Mouse (Mus musculus): ENCODE results near the gene Zfhx3. TPM values are rescaled to one million over a fixed set of nuclear protein-coding genes. Genes with fewer than 3 reads are reported as not detected.
A peak's percentile ranks its signal among the peaks of the same experiment; 100 is the strongest.

Gene Zfhx3
- polyA plus RNA-seq, 1 experiment from 2014 or later, result 15.7 TPM

GRCm38 (mm10) chr8:108496101-108496500 lies 553.7 kb downstream of the Zfhx3 start:
- WGBS, result 59% methylated on average over 12 of the region's 12 CpGs
- Histone ChIP-seq H3K9me3 (ENCODE audit: control insufficient read depth, low read length) (no peaks in the 10 kb centered on the region), H3K36me3 (ENCODE audit: control insufficient read depth, insufficient read depth, low read length) (no peaks in the 10 kb centered on the region), H3K4me2 (ENCODE audit: low read length) (no peak overlapping the region), H3K9ac (ENCODE audit: low read length) (no peak overlapping the region), H3K4me3 (ENCODE audit: low read depth, low read length) (no peak overlapping the region), H3K27me3 (replicated peaks; ENCODE audit: control insufficient read depth, insufficient read depth, low read length) (no peaks in the 10 kb centered on the region), H3K4me1 (replicated peaks; ENCODE audit: control insufficient read depth, insufficient read depth, low read length) (no peaks in the 10 kb centered on the region), H3K27ac (ENCODE audit: low read depth) (no peak overlapping the region)
- no peak for ATAC-seq (replicated peaks; ENCODE audit: low FRiP score, low TSS enrichment, low read depth)
- no peak for DNase-seq (ENCODE audit: low spot score)

GRCm38 (mm10) chr8:108506779-108507178 lies 564.3 kb downstream of the Zfhx3 start:
- no peak overlapping the region for H3K27ac ChIP-seq (ENCODE audit: low read depth)
- no peaks in the 10 kb centered on the region for H3K9me3 ChIP-seq (ENCODE audit: control insufficient read depth, low read length)
- H3K36me3 ChIP-seq (ENCODE audit: control insufficient read depth, insufficient read depth, low read length), result no peaks in the 10 kb centered on the region
- no peak overlapping the region for H3K9ac ChIP-seq (ENCODE audit: low read length)
- DNase-seq (ENCODE audit: low spot score) (no peak), ATAC-seq (replicated peaks; ENCODE audit: low FRiP score, low TSS enrichment, low read depth) (no peak)
- H3K4me1 ChIP-seq (replicated peaks; ENCODE audit: control insufficient read depth, insufficient read depth, low read length), result no peaks in the 10 kb centered on the region
- no peak overlapping the region for H3K4me3 ChIP-seq (ENCODE audit: low read depth, low read length)
- no peaks in the 10 kb centered on the region for H3K27me3 ChIP-seq (replicated peaks; ENCODE audit: control insufficient read depth, insufficient read depth, low read length)
- no peak overlapping the region for H3K4me2 ChIP-seq (ENCODE audit: low read length)
- WGBS, result 84% methylated on average over 3 of the region's 3 CpGs

GRCm38 (mm10) chr8:108507769-108508168 lies 565.3 kb downstream of the Zfhx3 start:
- Histone ChIP-seq H3K4me2 (ENCODE audit: low read length) (no peak overlapping the region), H3K4me3 (ENCODE audit: low read depth, low read length) (no peak overlapping the region), H3K9me3 (ENCODE audit: control insufficient read depth, low read length) (no peaks in the 10 kb centered on the region), H3K36me3 (ENCODE audit: control insufficient read depth, insufficient read depth, low read length) (no peaks in the 10 kb centered on the region), H3K4me1 (replicated peaks; ENCODE audit: control insufficient read depth, insufficient read depth, low read length) (no peaks in the 10 kb centered on the region), H3K9ac (ENCODE audit: low read length) (no peak overlapping the region), H3K27ac (ENCODE audit: low read depth) (no peak overlapping the region), H3K27me3 (replicated peaks; ENCODE audit: control insufficient read depth, insufficient read depth, low read length) (no peaks in the 10 kb centered on the region)
- no peak for DNase-seq (ENCODE audit: low spot score)
- 80% methylated on average over 3 of the region's 3 CpGs for WGBS
- ATAC-seq (replicated peaks; ENCODE audit: low FRiP score, low TSS enrichment, low read depth), result no peak

GRCm38 (mm10) chr8:108510641-108511325 lies 568.3 kb downstream of the Zfhx3 start:
- ATAC-seq (replicated peaks; ENCODE audit: low FRiP score, low TSS enrichment, low read depth) (no peak), DNase-seq (ENCODE audit: low spot score) (no peak)
- Histone ChIP-seq H3K9me3 (ENCODE audit: control insufficient read depth, low read length) (no peaks in the 10 kb centered on the region), H3K27ac (ENCODE audit: low read depth) (no peak overlapping the region), H3K27me3 (replicated peaks; ENCODE audit: control insufficient read depth, insufficient read depth, low read length) (no peaks in the 10 kb centered on the region), H3K4me2 (ENCODE audit: low read length) (no peak overlapping the region), H3K9ac (ENCODE audit: low read length) (no peak overlapping the region), H3K4me3 (ENCODE audit: low read depth, low read length) (no peak overlapping the region), H3K4me1 (replicated peaks; ENCODE audit: control insufficient read depth, insufficient read depth, low read length) (no peaks in the 10 kb centered on the region), H3K36me3 (ENCODE audit: control insufficient read depth, insufficient read depth, low read length) (no peaks in the 10 kb centered on the region)
- WGBS, result 61% methylated on average over 14 of the region's 14 CpGs

GRCm38 (mm10) chr8:108518116-108518515 lies 575.7 kb downstream of the Zfhx3 start:
- DNase-seq (ENCODE audit: low spot score) (no peak), ATAC-seq (replicated peaks; ENCODE audit: low FRiP score, low TSS enrichment, low read depth) (no peak)
- H3K27ac ChIP-seq (ENCODE audit: low read depth), result no peak overlapping the region

GRCm38 (mm10) chr8:108522050-108522449 lies 579.6 kb downstream of the Zfhx3 start:
- 90% methylated on average over 4 of the region's 4 CpGs for WGBS
- Histone ChIP-seq H3K4me1 (replicated peaks; ENCODE audit: control insufficient read depth, insufficient read depth, low read length) (no peaks in the 10 kb centered on the region), H3K27ac (ENCODE audit: low read depth) (no peak overlapping the region), H3K4me2 (ENCODE audit: low read length) (no peak overlapping the region), H3K9ac (ENCODE audit: low read length) (no peak overlapping the region), H3K4me3 (ENCODE audit: low read depth, low read length) (no peak overlapping the region), H3K9me3 (ENCODE audit: control insufficient read depth, low read length) (no peaks in the 10 kb centered on the region), H3K27me3 (replicated peaks; ENCODE audit: control insufficient read depth, insufficient read depth, low read length) (no peaks in the 10 kb centered on the region), H3K36me3 (ENCODE audit: control insufficient read depth, insufficient read depth, low read length) (no peaks in the 10 kb centered on the region)
- ATAC-seq (replicated peaks; ENCODE audit: low FRiP score, low TSS enrichment, low read depth), result no peak
- DNase-seq (ENCODE audit: low spot score), result no peak

More at GRCm38 (mm10) chr8:108518116-108518515, 575.7 kb downstream of the Zfhx3 start:
- H3K4me1 ChIP-seq (replicated peaks; ENCODE audit: control insufficient read depth, insufficient read depth, low read length), result no peaks in the 10 kb centered on the region
- no peak overlapping the region for H3K9ac ChIP-seq (ENCODE audit: low read length)
- no peaks in the 10 kb centered on the region for H3K36me3 ChIP-seq (ENCODE audit: control insufficient read depth, insufficient read depth, low read length)
- 90% methylated on average over 7 of the region's 7 CpGs for WGBS
- H3K27me3 ChIP-seq (replicated peaks; ENCODE audit: control insufficient read depth, insufficient read depth, low read length), result no peaks in the 10 kb centered on the region
- H3K9me3 ChIP-seq (ENCODE audit: control insufficient read depth, low read length), result no peaks in the 10 kb centered on the region
- H3K4me2 ChIP-seq (ENCODE audit: low read length), result no peak overlapping the region
- H3K4me3 ChIP-seq (ENCODE audit: low read depth, low read length), result no peak overlapping the region

- 92% methylated on average over 7 of the region's 7 CpGs for WGBS
- ATAC-seq (replicated peaks; ENCODE audit: low FRiP score, low TSS enrichment, low read depth) (no peak), DNase-seq (ENCODE audit: low spot score) (no peak)
- Histone ChIP-seq H3K4me1 (replicated peaks; ENCODE audit: control insufficient read depth, insufficient read depth, low read length) (no peaks in the 10 kb centered on the region), H3K9me3 (ENCODE audit: control insufficient read depth, low read length) (no peaks in the 10 kb centered on the region), H3K9ac (ENCODE audit: low read length) (no peak overlapping the region), H3K4me2 (ENCODE audit: low read length) (no peak overlapping the region), H3K27me3 (replicated peaks; ENCODE audit: control insufficient read depth, insufficient read depth, low read length) (no peaks in the 10 kb centered on the region), H3K27ac (ENCODE audit: low read depth) (no peak overlapping the region), H3K36me3 (ENCODE audit: control insufficient read depth, insufficient read depth, low read length) (no peaks in the 10 kb centered on the region), H3K4me3 (ENCODE audit: low read depth, low read length) (no peak overlapping the region)
These were observed 587.0 kb downstream of the Zfhx3 start for GRCm38 (mm10) chr8:108529421-108529820.

GRCm38 (mm10) chr8:108535121-108535876 lies 592.9 kb downstream of the Zfhx3 start:
- Histone ChIP-seq H3K27me3 (replicated peaks; ENCODE audit: control insufficient read depth, insufficient read depth, low read length) (no peaks in the 10 kb centered on the region), H3K9me3 (ENCODE audit: control insufficient read depth, low read length) (no peaks in the 10 kb centered on the region), H3K4me2 (ENCODE audit: low read length) (no peak overlapping the region), H3K36me3 (ENCODE audit: control insufficient read depth, insufficient read depth, low read length) (no peaks in the 10 kb centered on the region), H3K27ac (ENCODE audit: low read depth) (no peak overlapping the region), H3K9ac (ENCODE audit: low read length) (no peak overlapping the region), H3K4me3 (ENCODE audit: low read depth, low read length) (no peak overlapping the region), H3K4me1 (replicated peaks; ENCODE audit: control insufficient read depth, insufficient read depth, low read length) (no peaks in the 10 kb centered on the region)
- DNase-seq (ENCODE audit: low spot score), result peak; percentile 38
- no peak for ATAC-seq (replicated peaks; ENCODE audit: low FRiP score, low TSS enrichment, low read depth)
- 82% methylated on average over 16 of the region's 16 CpGs for WGBS

GRCm38 (mm10) chr8:108536186-108536585 lies 593.7 kb downstream of the Zfhx3 start:
- H3K36me3 ChIP-seq (ENCODE audit: control insufficient read depth, insufficient read depth, low read length), result no peaks in the 10 kb centered on the region
- H3K9ac ChIP-seq (ENCODE audit: low read length), result no peak overlapping the region
- H3K4me2 ChIP-seq (ENCODE audit: low read length), result no peak overlapping the region
- H3K9me3 ChIP-seq (ENCODE audit: control insufficient read depth, low read length), result no peaks in the 10 kb centered on the region
- 82% methylated on average over 7 of the region's 7 CpGs for WGBS
- ATAC-seq (replicated peaks; ENCODE audit: low FRiP score, low TSS enrichment, low read depth), result no peak
- no peak overlapping the region for H3K4me3 ChIP-seq (ENCODE audit: low read depth, low read length)
- no peaks in the 10 kb centered on the region for H3K4me1 ChIP-seq (replicated peaks; ENCODE audit: control insufficient read depth, insufficient read depth, low read length)
- no peak overlapping the region for H3K27ac ChIP-seq (ENCODE audit: low read depth)
- no peaks in the 10 kb centered on the region for H3K27me3 ChIP-seq (replicated peaks; ENCODE audit: control insufficient read depth, insufficient read depth, low read length)
- DNase-seq (ENCODE audit: low spot score), result no peak
